Mouse (Mus musculus): Measurements from ENCODE around the gene Ntn3. TPM values are rescaled to one million over a fixed set of nuclear protein-coding genes. Genes with fewer than 3 reads are reported as not detected.

Gene Ntn3
- polyA plus RNA-seq, 1 experiment from 2014 or later: 10.9 TPM

GRCm38 (mm10) chr17:24225851-24226250 lies 16.5 kb upstream of the Ntn3 start:
- WGBS: 93% methylated on average over 5 of the region's 5 CpGs
- no peak for ATAC-seq (ENCODE audit: low FRiP score)
- H3K9ac ChIP-seq: no peak overlapping the region
- H3K27ac ChIP-seq: no peak overlapping the region
- no peak overlapping the region for H3K4me3 ChIP-seq
- H3K4me2 ChIP-seq (replicated peaks): no peak overlapping the region
- no peaks in the 10 kb centered on the region for H3K27me3 ChIP-seq
- no peaks in the 10 kb centered on the region for H3K9me3 ChIP-seq (replicated peaks)
- H3K36me3 ChIP-seq: peaks cover 79% of the 10 kb centered on the region
- H3K4me1 ChIP-seq: peaks cover 4% of the 10 kb centered on the region

GRCm38 (mm10) chr17:24224741-24225140 lies 15.4 kb upstream of the Ntn3 start:
- Histone ChIP-seq H3K4me3 (no peak overlapping the region), H3K4me1 (peaks cover 9% of the 10 kb centered on the region), H3K9me3 (replicated peaks) (no peaks in the 10 kb centered on the region), H3K9ac (no peak overlapping the region), H3K36me3 (peaks cover 68% of the 10 kb centered on the region), H3K4me2 (replicated peaks) (no peak overlapping the region), H3K27me3 (no peaks in the 10 kb centered on the region), H3K27ac (no peak overlapping the region)
- WGBS: 90% methylated on average over 10 of the region's 10 CpGs
- ATAC-seq (ENCODE audit: low FRiP score): no peak

- WGBS: 91% methylated on average over 5 of the region's 5 CpGs
- H3K27ac ChIP-seq: no peak overlapping the region
- H3K4me3 ChIP-seq: no peak overlapping the region
- H3K4me1 ChIP-seq: peaks cover 14% of the 10 kb centered on the region
- H3K9ac ChIP-seq: no peak overlapping the region
- H3K9me3 ChIP-seq (replicated peaks): no peaks in the 10 kb centered on the region
- ATAC-seq (ENCODE audit: low FRiP score): no peak
- peaks cover 58% of the 10 kb centered on the region for H3K36me3 ChIP-seq
- H3K4me2 ChIP-seq (replicated peaks): no peak overlapping the region
- H3K27me3 ChIP-seq: no peaks in the 10 kb centered on the region
These were observed 14.2 kb upstream of the Ntn3 start for GRCm38 (mm10) chr17:24223513-24223912.

- H3K27me3 ChIP-seq: no peaks in the 10 kb centered on the region
These were observed 13.3 kb upstream of the Ntn3 start for GRCm38 (mm10) chr17:24222653-24223052.

GRCm38 (mm10) chr17:24220435-24221411 lies 11.4 kb upstream of the Ntn3 start, which contains the start of gene Tedc2:
Tedc2 (minus strand) TSS chr17:24220851.
- peaks cover 14% of the 10 kb centered on the region for H3K4me1 ChIP-seq
- H3K9me3 ChIP-seq (replicated peaks): no peaks in the 10 kb centered on the region
- H3K27ac ChIP-seq: peak within 1 kb of the TSS; percentile 71
- 6% methylated on average over 41 of the region's 41 CpGs for WGBS
- H3K4me2 ChIP-seq (replicated peaks): peak within 1 kb of the TSS; percentile 88
- H3K9ac ChIP-seq: peak within 1 kb of the TSS; percentile 68
- no peaks in the 10 kb centered on the region for H3K27me3 ChIP-seq
- H3K4me3 ChIP-seq: peak within 1 kb of the TSS; percentile 72
- peaks cover 58% of the 10 kb centered on the region for H3K36me3 ChIP-seq
- ATAC-seq (ENCODE audit: low FRiP score): peak; percentile 93

More at GRCm38 (mm10) chr17:24222653-24223052, 13.3 kb upstream of the Ntn3 start:
- 83% methylated on average over 6 of the region's 6 CpGs for WGBS
- Histone ChIP-seq H3K4me1 (peaks cover 14% of the 10 kb centered on the region), H3K9ac (no peak overlapping the region), H3K36me3 (peaks cover 57% of the 10 kb centered on the region), H3K9me3 (replicated peaks) (no peaks in the 10 kb centered on the region), H3K27ac (no peak overlapping the region), H3K4me3 (no peak overlapping the region), H3K4me2 (replicated peaks) (no peak overlapping the region)
- no peak for ATAC-seq (ENCODE audit: low FRiP score)

- Histone ChIP-seq H3K9ac (no peak overlapping the region), H3K4me1 (peaks cover 21% of the 10 kb centered on the region), H3K4me2 (replicated peaks) (no peak overlapping the region), H3K27me3 (no peaks in the 10 kb centered on the region), H3K27ac (no peak overlapping the region), H3K9me3 (replicated peaks) (no peaks in the 10 kb centered on the region), H3K36me3 (peaks cover 35% of the 10 kb centered on the region), H3K4me3 (no peak overlapping the region)
- no peak for ATAC-seq (ENCODE audit: low FRiP score)
- 62% methylated on average over 4 of the region's 4 CpGs for WGBS
These were observed 7.5 kb upstream of the Ntn3 start for GRCm38 (mm10) chr17:24216836-24217235.

- H3K4me1 ChIP-seq: peaks cover 43% of the 10 kb centered on the region
- peaks cover 32% of the 10 kb centered on the region for H3K36me3 ChIP-seq
- no peak overlapping the region for H3K9ac ChIP-seq
- H3K9me3 ChIP-seq (replicated peaks): no peaks in the 10 kb centered on the region
- H3K4me3 ChIP-seq: no peak overlapping the region
- no peak overlapping the region for H3K27ac ChIP-seq
- WGBS: 81% methylated on average over 6 of the region's 6 CpGs
- H3K27me3 ChIP-seq: peaks cover 13% of the 10 kb centered on the region
- no peak overlapping the region for H3K4me2 ChIP-seq (replicated peaks)
- ATAC-seq (ENCODE audit: low FRiP score): no peak
These were observed 3.9 kb upstream of the Ntn3 start for GRCm38 (mm10) chr17:24213186-24213585.

GRCm38 (mm10) chr17:24212441-24213018 lies 3.2 kb upstream of the Ntn3 start:
- ATAC-seq (ENCODE audit: low FRiP score): 0 out of 2 replicates have a peak, but pooled peaks have one; percentile 1

GRCm38 (mm10) chr17:24211631-24212440 lies 2.5 kb upstream of the Ntn3 start:
- ATAC-seq (ENCODE audit: low FRiP score): peak; percentile 29; the same call in 1 of the 2 replicates
- WGBS: 2% methylated on average over 37 of the region's 37 CpGs
- Histone ChIP-seq H3K27me3 (peaks cover 27% of the 10 kb centered on the region), H3K4me2 (replicated peaks) (peak overlapping the region; percentile 96), H3K36me3 (peaks cover 19% of the 10 kb centered on the region), H3K4me3 (peak overlapping the region; percentile 53), H3K9me3 (replicated peaks) (no peaks in the 10 kb centered on the region), H3K27ac (peak overlapping the region; percentile 79), H3K4me1 (peaks cover 56% of the 10 kb centered on the region), H3K9ac (peak overlapping the region; percentile 80)

More at GRCm38 (mm10) chr17:24212441-24213018, 3.2 kb upstream of the Ntn3 start:
- H3K36me3 ChIP-seq: peaks cover 26% of the 10 kb centered on the region
- H3K4me2 ChIP-seq (replicated peaks): peak overlapping the region; percentile 96
- no peaks in the 10 kb centered on the region for H3K9me3 ChIP-seq (replicated peaks)
- 29% methylated on average over 5 of the region's 5 CpGs for WGBS
- peak overlapping the region; percentile 53 for H3K4me3 ChIP-seq
- no peak overlapping the region for H3K27ac ChIP-seq
- peaks cover 20% of the 10 kb centered on the region for H3K27me3 ChIP-seq
- H3K4me1 ChIP-seq: peaks cover 50% of the 10 kb centered on the region
- no peak overlapping the region for H3K9ac ChIP-seq

- Histone ChIP-seq H3K4me2 (replicated peaks) (peak overlapping the region; percentile 96; the same call in 1 of the 2 replicates), H3K9ac (no peak overlapping the region), H3K4me3 (no peak overlapping the region), H3K9me3 (replicated peaks) (no peaks in the 10 kb centered on the region), H3K27ac (peak overlapping the region; percentile 60), H3K36me3 (peaks cover 7% of the 10 kb centered on the region), H3K4me1 (peaks cover 69% of the 10 kb centered on the region), H3K27me3 (peaks cover 31% of the 10 kb centered on the region)
- no peak for ATAC-seq (ENCODE audit: low FRiP score)
- 71% methylated on average over 3 of the region's 3 CpGs for WGBS
These were observed 1.3 kb upstream of the Ntn3 start for GRCm38 (mm10) chr17:24210591-24210990.

GRCm38 (mm10) chr17:24209916-24210240 lies 547 bp upstream of the Ntn3 start:
- Histone ChIP-seq H3K4me1 (peaks cover 73% of the 10 kb centered on the region), H3K27ac (peak overlapping the region; percentile 86), H3K9me3 (replicated peaks) (no peaks in the 10 kb centered on the region), H3K4me3 (0 out of 2 replicates have a peak overlapping the region, but pooled peaks have one; percentile 71), H3K27me3 (peaks cover 31% of the 10 kb centered on the region), H3K36me3 (no peaks in the 10 kb centered on the region), H3K4me2 (replicated peaks) (peak overlapping the region; percentile 90; the same call in 1 of the 2 replicates), H3K9ac (no peak overlapping the region)
- 68% methylated on average over 3 of the region's 3 CpGs for WGBS
- no peak for ATAC-seq (ENCODE audit: low FRiP score)

Data from hindbrain, embryonic 12.5 days (tissue).